Mouse (Mus musculus) intestine, embryonic 14.5 days (tissue): Measurements from ENCODE around the gene Gm29776. TPM values are rescaled to one million over a fixed set of nuclear protein-coding genes. Genes with fewer than 3 reads are reported as not detected.

Source experiments
- ATAC-seq: fragments of 200-750 bp; cut with Nextera tagmentation; replicated peaks from 2 replicates; pipeline ENCODE4 v1.8.0; 2017; ENCODE audit warnings: low read depth, moderate number of reproducible peaks, moderate TSS enrichment, moderate library complexity; ENCODE audit not compliant: low FRiP score, low TSS enrichment
- DNase-seq: peaks from one replicate; pipeline ENCODE4 v3.0.0-alpha.2; 2018; ENCODE audit warnings: low spot score
- H3K27ac ChIP-seq: fragments of 300-500 bp; sonication (generic); 2 replicates; pipeline ENCODE4 v1.5.1; 2014; ENCODE audit warnings: low read depth, mild to moderate bottlenecking, control low read depth
- H3K27me3 ChIP-seq: fragments of 300-500 bp; sonication (generic); replicated peaks from 2 replicates; pipeline ENCODE4 v1.6.1; 2014; ENCODE audit warnings: low read length, control low read depth; ENCODE audit not compliant: control insufficient read depth, insufficient read depth
- H3K36me3 ChIP-seq: fragments of 300-500 bp; sonication (generic); 2 replicates; pipeline ENCODE4 v1.6.1; 2014; ENCODE audit warnings: low read length, control low read depth; ENCODE audit not compliant: control insufficient read depth, insufficient read depth
- H3K4me1 ChIP-seq: fragments of 300-500 bp; sonication (generic); replicated peaks from 2 replicates; pipeline ENCODE4 v1.6.1; 2014; ENCODE audit warnings: low read length, control low read depth, mixed read lengths; ENCODE audit not compliant: control insufficient read depth, insufficient read depth
- H3K4me2 ChIP-seq: fragments of 300-500 bp; sonication (generic); 2 replicates; pipeline ENCODE4 v1.6.1; 2014; ENCODE audit warnings: low read length
- H3K4me3 ChIP-seq: fragments of 300-500 bp; sonication (generic); 2 replicates; pipeline ENCODE4 v1.5.1; 2014; ENCODE audit warnings: low read depth, low read length, control low read depth, mixed read lengths
- H3K9ac ChIP-seq: fragments of 300-500 bp; sonication (generic); 2 replicates; pipeline ENCODE4 v1.6.1; 2014; ENCODE audit warnings: mild to moderate bottlenecking, low read length
- H3K9me3 ChIP-seq: fragments of 300-500 bp; sonication (generic); 2 replicates; pipeline ENCODE4 v1.6.1; 2016; ENCODE audit warnings: low read length, control low read depth; ENCODE audit not compliant: control insufficient read depth
- WGBS: fragments of 180-500 bp; shearing (Covaris S2); extraction: QIAGEN DNeasy Blood & Tissue Kit; methylation state at CpG from one replicate; pipeline ENCODE4 v1.1.7; 2014; 5-methylcytosine and 5-hydroxymethylcytosine counted together
- polyA plus RNA-seq: library from polyadenylated mRNA; unstranded; fragments of >200 nt; fragmentation: Nextera tagmentation; extraction: Ambion mirVana; gene quantifications from 2 replicates; pipeline ENCODE4 v1.2.1, GENCODE M21; 2014

Gene Gm29776
- polyA plus RNA-seq, 1 experiment from 2014 or later, result 0.09 TPM

DNA sequence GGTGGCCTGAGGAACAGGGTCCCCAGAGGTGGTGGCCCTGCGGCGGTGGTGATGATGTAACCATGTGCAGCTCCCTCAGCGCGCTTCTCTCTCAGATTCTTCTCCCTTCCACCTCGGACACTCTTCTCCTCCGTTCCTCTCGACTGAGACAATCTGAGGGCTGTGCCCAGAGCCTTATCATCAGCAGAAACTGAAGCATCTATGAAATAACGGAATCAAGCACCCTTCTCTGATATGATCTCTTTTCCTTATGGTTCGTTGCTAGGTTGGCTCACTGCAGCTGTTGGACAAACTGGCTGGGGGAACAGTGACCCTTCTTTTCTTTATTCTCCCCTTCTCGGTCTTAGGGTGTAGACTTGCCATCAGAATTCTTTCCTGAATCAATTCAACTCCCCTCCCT is 4.6 kb upstream of the Gm29776 start:
- ATAC-seq (no peak), DNase-seq (no peak)
- H3K9ac ChIP-seq, result no peak overlapping the region
- H3K4me2 ChIP-seq, result no peak overlapping the region
- WGBS, result 58% methylated on average over 10 of the region's 10 CpGs
- no peak overlapping the region for H3K4me3 ChIP-seq
- H3K4me1 ChIP-seq, result no peaks in the 10 kb centered on the region
- no peaks in the 10 kb centered on the region for H3K27me3 ChIP-seq
- H3K27ac ChIP-seq, result no peak overlapping the region
- H3K9me3 ChIP-seq, result no peaks in the 10 kb centered on the region
- no peaks in the 10 kb centered on the region for H3K36me3 ChIP-seq

DNA sequence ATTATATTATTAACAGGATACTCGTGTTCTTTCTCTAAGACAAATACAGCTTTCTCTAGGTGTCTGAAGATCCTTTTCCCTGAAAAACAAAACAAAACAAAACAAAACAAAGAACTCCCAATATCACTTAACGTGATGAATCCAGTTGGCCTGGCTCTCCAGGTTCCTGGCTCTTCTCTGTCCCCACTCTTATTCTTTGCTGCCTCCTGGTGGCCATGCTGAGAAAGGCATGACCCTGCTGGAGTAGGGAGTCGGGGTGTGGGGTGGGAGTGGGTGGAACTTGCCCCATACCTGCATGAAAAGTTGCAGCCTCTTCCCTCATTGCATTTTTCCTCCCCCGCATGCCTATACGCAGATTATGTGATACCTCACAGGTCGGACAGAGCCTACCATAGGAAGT is 2.7 kb upstream of the Gm29776 start:
- 6% methylated on average over 6 of the region's 6 CpGs for WGBS
- H3K4me2 ChIP-seq, result no peak overlapping the region

DNA sequence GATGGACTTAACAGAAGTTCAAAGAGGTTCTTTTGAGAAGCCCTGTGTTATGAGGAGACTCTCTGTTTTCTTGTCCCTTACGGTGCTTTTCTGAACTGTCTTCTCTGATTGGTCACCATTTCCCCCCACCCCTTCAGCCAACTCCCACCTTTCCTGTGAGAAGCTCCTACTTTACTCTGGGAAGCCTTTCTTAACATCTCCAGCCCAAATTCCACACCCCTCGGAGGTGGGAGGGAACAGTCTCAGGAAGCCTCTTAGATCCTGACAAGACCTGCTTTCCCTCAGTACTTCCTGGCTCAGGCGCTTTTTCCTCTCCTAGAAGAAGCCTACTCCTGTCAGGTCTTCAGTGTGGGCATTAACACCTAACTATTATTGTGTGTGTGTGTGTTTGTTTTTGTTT is 953 bp upstream of the Gm29776 start:
- no peaks in the 10 kb centered on the region for H3K36me3 ChIP-seq
- DNase-seq, result no peak
- H3K9me3 ChIP-seq, result no peaks in the 10 kb centered on the region
- ATAC-seq, result no peak
- no peaks in the 10 kb centered on the region for H3K27me3 ChIP-seq
- 35% methylated on average over 3 of the region's 3 CpGs for WGBS
- H3K27ac ChIP-seq, result no peak overlapping the region
- H3K4me3 ChIP-seq, result no peak overlapping the region
- H3K4me2 ChIP-seq, result no peak overlapping the region
- no peak overlapping the region for H3K9ac ChIP-seq
- H3K4me1 ChIP-seq, result no peaks in the 10 kb centered on the region

More for the DNA sequence above, 2.7 kb upstream of the Gm29776 start:
- ATAC-seq, result no peak; the same call in 1 of the 2 replicates
- no peak overlapping the region for H3K9ac ChIP-seq
- no peaks in the 10 kb centered on the region for H3K4me1 ChIP-seq
- no peaks in the 10 kb centered on the region for H3K9me3 ChIP-seq
- peak; percentile 89 for DNase-seq
- no peak overlapping the region for H3K4me3 ChIP-seq
- H3K27me3 ChIP-seq, result no peaks in the 10 kb centered on the region
- H3K27ac ChIP-seq, result no peak overlapping the region
- no peaks in the 10 kb centered on the region for H3K36me3 ChIP-seq

DNA sequence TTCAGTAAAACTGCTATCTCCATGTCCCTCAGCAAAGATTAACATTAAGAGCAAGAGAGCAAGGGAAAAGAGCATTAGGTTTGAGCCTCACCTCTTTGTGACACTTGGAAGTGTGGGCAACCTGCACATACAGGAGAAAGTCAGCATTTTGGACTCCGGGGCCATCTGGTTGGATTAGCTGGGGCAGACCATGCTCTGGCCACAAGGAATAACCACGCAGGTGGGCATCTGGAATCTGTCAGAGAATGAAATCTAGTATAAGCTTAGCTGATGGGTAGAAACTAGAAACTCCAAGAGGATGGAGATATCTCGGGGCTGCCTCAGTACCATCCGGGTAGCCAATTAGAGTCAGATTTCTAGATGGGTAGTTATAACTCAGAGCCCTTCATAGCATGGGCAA is 1.9 kb downstream of the Gm29776 start:
- ATAC-seq, result no peak
- no peaks in the 10 kb centered on the region for H3K9me3 ChIP-seq

DNA sequence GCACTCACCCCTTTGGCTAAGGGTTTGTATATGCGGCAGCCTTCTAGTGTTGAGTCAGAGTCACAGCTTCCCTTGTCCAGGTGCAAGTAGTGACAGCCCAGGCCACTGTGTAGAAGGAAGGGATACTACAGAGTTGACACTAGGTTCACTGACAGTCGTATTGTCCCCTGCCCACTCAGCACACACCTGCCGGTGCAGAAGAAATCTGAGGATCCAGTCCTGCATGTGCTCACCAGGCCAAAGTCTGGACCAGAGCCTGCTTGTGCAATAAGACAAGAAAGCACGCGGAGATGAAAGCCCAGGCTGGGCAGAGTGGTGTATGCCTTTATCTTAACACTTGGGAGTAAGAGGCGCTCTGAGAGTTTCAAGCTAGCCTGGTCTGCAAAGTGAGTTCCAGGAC is 3.6 kb downstream of the Gm29776 start:
- no peak overlapping the region for H3K4me2 ChIP-seq
- H3K27me3 ChIP-seq, result no peaks in the 10 kb centered on the region
- no peaks in the 10 kb centered on the region for H3K4me1 ChIP-seq
- H3K9ac ChIP-seq, result no peak overlapping the region
- ATAC-seq (0 out of 2 replicates have a peak, but pooled peaks have one; percentile 57), DNase-seq (no peak)
- 67% methylated on average over 6 of the region's 6 CpGs for WGBS
- H3K36me3 ChIP-seq, result peaks cover 24% of the 10 kb centered on the region
- no peak overlapping the region for H3K4me3 ChIP-seq
- H3K9me3 ChIP-seq, result no peaks in the 10 kb centered on the region
- no peak overlapping the region for H3K27ac ChIP-seq

More for the DNA sequence above, 1.9 kb downstream of the Gm29776 start:
- Histone ChIP-seq H3K36me3 (peaks cover 14% of the 10 kb centered on the region; the same call in 1 of the 2 replicates), H3K4me2 (no peak overlapping the region), H3K4me3 (no peak overlapping the region), H3K4me1 (no peaks in the 10 kb centered on the region), H3K27ac (no peak overlapping the region), H3K27me3 (no peaks in the 10 kb centered on the region), H3K9ac (no peak overlapping the region)
- DNase-seq, result no peak
- 63% methylated on average over 4 of the region's 4 CpGs for WGBS

DNA sequence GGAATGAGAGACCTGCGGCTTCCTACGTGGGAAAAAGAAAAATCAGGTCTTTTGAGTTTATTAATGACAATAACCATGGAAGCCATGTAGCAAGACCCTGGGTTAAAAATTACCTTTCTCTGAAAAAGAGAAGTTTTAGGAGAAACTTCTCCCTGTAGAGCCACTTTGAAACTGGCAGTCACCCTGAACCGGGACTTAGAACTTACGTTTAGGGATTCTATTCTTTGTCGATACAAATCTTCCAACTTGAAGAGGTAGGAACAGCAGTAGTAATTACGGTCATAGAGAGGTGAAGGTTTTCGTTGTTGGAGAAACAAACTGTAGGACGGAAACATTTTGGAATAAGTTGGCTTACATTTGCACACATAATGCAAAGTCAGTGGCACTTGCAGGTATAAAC is 11.4 kb downstream of the Gm29776 start:
- WGBS, result 3% methylated on average over 8 of the region's 8 CpGs
- ATAC-seq (no peak), DNase-seq (no peak)
- Histone ChIP-seq H3K27ac (peak overlapping the region; percentile 95), H3K9ac (peak overlapping the region; percentile 96), H3K4me3 (peak overlapping the region; percentile 88), H3K4me1 (peaks cover 13% of the 10 kb centered on the region), H3K9me3 (no peaks in the 10 kb centered on the region), H3K4me2 (peak overlapping the region; percentile 75), H3K27me3 (no peaks in the 10 kb centered on the region), H3K36me3 (peaks cover 46% of the 10 kb centered on the region)

DNA sequence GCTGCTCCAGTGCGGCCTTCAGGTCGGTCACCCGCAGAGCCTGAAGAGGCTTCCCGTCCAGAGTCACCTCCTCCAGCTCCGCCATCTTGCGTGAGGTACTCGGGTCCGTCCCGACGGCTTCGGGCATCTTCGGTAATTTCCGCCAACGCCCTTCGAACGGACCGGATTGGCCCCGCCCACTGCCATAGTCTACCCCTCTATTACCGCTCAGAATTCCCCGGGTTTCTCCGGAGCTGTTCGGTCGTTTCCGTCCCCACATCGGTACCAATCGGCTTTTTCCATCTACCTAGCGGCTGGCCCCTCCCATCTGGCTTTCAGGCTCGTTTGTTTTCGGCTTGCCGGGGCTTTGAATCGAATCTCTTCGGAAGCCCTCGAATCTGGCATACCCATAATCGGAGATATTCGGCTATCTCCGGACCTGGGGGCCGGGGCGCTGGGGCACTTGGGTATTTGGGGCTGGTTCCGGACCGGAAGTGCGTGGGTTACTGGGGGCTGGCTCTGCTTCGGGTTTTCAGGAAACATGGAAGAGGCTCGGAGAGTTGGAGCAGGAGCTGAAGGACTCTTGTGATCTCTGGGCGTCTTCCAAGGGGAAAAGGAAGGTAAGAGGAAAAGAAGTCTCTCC is 12.0 kb downstream of the Gm29776 start, which contains the start of gene Acin1:
Acin1 (minus strand) TSS at position 410 of the 622 bp plus-strand sequence.
- Histone ChIP-seq H3K4me1 (peaks cover 13% of the 10 kb centered on the region), H3K27ac (peak within 1 kb of the TSS; percentile 95), H3K4me2 (peak within 1 kb of the TSS; percentile 77), H3K27me3 (no peaks in the 10 kb centered on the region), H3K9me3 (no peaks in the 10 kb centered on the region), H3K36me3 (peaks cover 53% of the 10 kb centered on the region), H3K4me3 (peak within 1 kb of the TSS; percentile 88), H3K9ac (peak within 1 kb of the TSS; percentile 96)
- under 1% methylated on average over 44 of the region's 44 CpGs for WGBS
- DNase-seq (peak; percentile 100), ATAC-seq (peak; percentile 97)

DNA sequence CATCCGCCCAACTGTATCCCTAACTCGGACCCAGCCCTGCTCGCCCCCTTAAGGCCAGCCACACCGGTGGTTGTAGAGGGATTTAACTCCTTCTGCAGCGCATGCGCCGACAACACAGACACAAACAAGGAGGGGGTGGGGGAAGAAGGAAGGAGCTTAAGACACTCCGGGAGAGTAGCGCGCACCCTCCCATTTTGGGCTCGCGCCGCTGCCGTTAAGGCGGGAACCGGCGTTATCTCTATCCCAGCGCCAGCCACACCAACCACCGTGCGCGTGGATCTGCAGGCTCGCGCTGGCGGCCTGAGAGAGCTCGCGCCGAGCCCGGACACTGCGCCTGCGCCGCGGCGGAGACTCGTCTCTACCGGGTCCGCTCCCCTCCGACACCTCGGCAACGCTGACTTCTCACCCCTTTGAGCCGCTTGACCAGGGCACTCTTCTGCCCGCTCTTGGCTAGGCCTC is 12.5 kb downstream of the Gm29776 start, which contains the start of gene 1700123O20Rik:
1700123O20Rik (plus strand) TSS at position 154 of the 459 bp plus-strand sequence.
- Histone ChIP-seq H3K4me3 (peak within 1 kb of the TSS; percentile 88), H3K27me3 (no peaks in the 10 kb centered on the region), H3K36me3 (peaks cover 53% of the 10 kb centered on the region), H3K9ac (peak within 1 kb of the TSS; percentile 96), H3K9me3 (no peaks in the 10 kb centered on the region), H3K27ac (peak within 1 kb of the TSS; percentile 95), H3K4me2 (peak within 1 kb of the TSS; percentile 77), H3K4me1 (peaks cover 13% of the 10 kb centered on the region)
- ATAC-seq (peak; percentile 82), DNase-seq (no peak)
- 1% methylated on average over 40 of the region's 41 CpGs for WGBS

DNA sequence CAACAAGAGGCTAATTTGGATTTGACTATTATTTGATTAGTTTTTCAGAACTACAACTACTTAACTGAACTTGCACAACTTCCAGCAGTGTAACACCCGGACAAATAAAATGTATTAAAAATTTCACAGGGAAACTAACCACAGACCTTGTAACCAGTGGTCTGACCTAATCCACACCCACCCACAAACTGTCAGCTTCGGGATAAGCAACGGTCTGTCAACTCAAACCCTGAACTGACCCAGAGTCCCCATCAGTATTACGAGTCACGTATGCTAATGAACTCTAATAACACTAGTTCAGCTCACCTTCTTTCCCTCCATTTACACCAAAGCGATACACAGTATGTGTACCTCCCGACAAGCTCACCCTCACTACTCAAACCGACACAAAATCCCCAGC is 13.2 kb downstream of the Gm29776 start:
- ATAC-seq (no peak), DNase-seq (no peak)
- H3K27ac ChIP-seq, result no peak overlapping the region
- WGBS, result 9% methylated on average over 8 of the region's 8 CpGs
- H3K4me1 ChIP-seq, result peaks cover 13% of the 10 kb centered on the region
- peak overlapping the region; percentile 77 for H3K4me2 ChIP-seq
- peak overlapping the region; percentile 88 for H3K4me3 ChIP-seq
- H3K36me3 ChIP-seq, result peaks cover 47% of the 10 kb centered on the region
- no peaks in the 10 kb centered on the region for H3K27me3 ChIP-seq
- H3K9ac ChIP-seq, result peak overlapping the region; percentile 96
- no peaks in the 10 kb centered on the region for H3K9me3 ChIP-seq
